Mouse (Mus musculus): ENCODE data around the gene Acsf2.

Gene Acsf2

DNA sequence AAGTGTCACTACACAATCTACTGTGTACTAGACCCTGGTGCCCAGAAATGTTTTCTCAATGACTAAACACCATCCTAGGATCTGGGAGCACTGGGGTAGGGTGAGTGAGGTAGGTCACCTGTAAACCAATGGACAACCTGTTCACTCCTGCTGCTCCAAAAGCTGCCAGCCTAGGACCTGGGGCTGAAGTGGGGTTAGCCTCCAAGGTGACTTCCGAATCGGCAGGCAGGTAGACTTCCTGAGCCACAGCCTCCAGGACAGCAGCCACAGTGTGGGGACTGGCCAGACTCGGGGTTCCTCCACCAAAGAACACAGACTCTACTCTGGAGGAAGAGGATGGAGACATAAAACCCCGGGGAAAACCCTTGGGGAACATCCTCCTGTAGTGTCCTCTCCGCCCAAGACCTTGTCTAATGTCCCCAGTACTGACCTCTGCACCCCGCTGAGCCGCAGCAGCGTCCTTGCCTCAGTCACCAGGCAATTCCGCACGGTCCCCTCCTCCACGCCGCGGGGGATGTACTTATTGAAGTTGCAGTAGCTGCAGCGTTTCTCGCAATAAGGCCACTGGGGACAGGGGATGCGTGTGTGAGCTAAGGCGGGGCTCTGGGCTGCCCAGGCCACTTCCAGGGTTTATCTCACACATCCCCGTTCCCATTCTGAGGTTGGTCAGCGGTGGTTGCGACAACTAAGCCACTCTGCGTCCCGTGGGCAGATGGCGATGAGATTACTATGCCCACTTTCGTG lies 53.5 kb downstream of the Acsf2 start:
- peak; percentile 78 for DNase-seq

DNA sequence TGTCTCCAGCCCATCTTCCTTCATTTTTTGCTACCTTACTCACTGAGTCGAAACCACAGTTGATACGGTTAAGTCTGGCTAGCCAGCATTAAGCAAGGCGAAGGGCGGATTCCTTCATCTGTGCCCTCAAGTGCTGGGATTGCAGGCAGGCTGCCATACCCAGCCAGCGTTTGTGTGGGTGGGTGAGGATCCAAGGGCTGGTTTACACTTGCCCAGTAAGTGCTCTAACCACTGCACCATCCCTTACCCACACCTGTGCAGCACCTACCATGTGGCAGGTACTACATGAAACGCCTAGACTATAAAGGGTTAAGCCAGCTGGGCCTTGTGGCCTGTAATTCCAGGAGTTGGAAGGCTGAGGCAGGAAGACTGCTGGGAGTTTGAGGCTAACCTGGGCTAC lies 54.4 kb downstream of the Acsf2 start:
- DNase-seq, result peak; percentile 58

DNA sequence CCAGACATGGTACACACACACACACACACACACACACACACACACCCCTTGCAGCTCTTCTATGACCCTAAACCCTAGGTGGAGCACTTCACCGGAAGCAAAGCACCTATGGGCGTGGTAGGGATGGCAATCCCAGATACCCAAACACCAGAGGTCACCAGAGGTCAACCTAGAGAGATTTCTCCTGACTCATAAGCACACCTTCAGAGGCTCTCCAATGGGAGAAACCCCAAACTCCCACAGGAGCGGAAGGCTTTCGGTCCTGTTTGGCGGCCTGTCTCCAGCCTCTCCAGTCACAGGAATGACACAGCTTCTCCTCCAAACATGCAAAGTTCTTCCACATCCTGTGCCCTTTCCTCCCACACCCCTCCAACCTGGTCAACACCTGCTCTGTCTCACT lies 55.3 kb downstream of the Acsf2 start:
- peak; percentile 41 for DNase-seq

DNA sequence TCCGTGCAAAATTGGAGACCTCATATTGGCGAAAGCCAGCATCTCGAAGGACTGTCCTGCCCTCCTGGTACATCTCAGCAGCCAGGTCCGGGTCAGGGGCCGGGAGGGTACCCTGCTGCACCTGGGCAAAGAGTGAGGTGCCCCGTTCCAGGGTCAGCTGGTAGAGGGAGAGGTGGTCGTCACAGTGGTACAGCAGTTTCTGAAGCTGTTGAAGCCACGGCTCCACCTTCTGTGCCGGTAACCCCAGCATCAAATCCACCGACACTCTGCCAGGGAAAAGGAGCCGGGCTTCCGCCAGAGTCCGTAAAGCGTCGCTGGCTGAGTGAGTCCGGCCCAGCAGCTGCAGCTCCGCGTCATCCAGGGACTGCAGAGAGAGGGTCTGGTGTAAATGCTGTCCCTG lies 57.2 kb downstream of the Acsf2 start:
- DNase-seq, result peak; percentile 53

DNA sequence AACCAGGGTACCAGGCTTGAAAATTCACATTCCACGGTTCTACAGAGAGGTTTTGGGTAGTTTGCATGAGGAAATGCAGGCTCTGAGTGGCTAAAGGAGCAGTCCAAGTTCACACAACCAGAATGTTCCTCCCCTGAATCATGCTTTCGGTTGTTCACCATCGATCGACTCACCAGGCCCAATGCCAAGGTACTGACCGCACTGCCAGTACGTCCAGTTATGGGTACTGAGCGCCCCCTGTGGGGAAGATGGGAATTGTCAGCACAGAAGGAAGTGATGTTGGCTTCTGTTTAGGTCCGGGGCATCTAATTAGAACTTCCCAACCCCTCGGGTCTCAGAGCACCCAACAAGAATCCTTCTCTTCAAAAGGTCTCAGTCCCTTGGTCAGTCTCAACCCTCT lies 57.7 kb downstream of the Acsf2 start:
- DNase-seq, result peak; percentile 93

DNA sequence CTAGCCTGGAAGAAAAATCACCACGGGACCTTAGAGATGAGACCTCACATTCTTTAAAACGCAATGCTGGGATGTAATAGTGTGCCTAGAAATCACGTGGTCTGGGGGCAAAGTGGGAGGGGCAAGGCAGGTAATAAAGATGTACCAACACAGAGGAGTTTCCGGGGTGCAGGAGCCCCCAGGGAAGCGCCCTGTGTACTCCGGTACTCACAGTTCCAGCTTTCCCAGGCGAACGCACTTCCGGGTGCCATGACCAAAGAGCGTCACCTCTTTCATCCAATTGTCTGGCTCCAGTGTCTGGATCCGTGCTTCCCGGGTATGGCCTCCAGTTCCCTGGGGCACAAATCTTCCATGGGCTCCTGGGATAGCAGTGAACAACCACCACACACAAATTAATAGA lies 58.3 kb downstream of the Acsf2 start:
- peak; percentile 38 for DNase-seq

DNA sequence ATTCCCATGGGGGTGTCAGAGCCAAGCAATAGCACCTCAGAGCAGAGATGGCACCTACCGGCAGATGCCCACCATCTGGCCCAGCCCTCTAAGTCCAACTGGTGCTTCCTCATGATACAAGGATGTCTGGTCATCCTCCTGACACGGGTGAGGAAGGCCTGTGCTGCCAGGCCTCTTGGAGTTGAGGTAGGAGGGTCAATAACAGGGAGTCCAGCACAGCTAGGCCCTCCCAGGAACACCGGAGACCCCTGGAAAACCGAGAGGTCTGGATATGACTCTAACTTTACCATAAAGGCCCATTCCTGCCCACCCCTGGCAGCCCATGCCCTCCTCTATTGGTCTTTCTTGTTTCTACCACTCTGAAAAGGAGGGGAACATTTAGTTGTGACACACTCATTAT lies 59.3 kb downstream of the Acsf2 start:
- DNase-seq, result no peak

DNA sequence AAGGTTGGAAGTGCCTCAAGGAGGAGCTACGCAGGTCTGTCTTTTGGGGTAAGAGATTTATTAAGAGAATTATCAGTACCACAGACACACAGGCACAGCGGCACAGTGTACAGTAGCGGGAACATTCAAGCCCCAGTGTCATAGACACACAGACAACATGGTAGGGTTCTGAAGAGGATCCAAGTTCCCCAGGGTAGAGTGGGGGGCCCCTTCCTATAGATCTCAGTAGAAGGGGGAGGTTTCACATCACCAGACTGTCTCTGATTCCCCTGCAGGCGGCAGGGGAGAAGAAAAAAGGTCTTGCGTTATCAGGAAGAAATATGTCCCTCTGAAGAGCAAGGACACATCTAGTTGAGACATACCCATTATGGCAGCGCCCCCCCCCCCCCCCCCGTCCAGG lies 61.9 kb downstream of the Acsf2 start:
- DNase-seq, result no peak

DNA sequence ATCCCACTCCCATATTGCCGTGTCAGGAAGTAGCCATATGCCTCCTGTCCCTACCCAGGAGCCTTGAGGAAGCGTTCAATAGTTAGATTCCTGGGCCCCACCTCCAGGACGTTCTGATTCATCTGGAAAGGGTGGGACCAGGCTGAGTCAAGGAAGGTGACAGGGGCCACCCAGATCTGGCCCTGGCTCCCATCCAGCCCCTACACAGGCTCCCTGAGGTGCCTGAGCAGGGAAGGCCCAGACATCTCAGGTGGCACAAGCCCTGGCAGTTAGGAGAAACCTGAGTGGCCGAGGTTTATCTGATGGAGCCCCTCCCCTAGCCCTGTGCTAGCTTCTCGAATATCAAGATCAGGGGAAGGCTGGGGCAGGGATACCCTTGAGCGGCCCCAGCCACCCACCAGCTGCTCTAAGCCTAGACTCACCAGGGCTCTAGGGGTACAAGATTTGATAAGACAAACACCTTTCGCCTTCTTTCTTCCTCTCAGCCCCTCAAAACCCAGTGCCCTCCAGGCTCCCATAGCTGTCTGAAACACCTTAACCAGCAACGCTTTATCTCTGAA lies 62.9 kb downstream of the Acsf2 start:
- DNase-seq, result no peak

DNA sequence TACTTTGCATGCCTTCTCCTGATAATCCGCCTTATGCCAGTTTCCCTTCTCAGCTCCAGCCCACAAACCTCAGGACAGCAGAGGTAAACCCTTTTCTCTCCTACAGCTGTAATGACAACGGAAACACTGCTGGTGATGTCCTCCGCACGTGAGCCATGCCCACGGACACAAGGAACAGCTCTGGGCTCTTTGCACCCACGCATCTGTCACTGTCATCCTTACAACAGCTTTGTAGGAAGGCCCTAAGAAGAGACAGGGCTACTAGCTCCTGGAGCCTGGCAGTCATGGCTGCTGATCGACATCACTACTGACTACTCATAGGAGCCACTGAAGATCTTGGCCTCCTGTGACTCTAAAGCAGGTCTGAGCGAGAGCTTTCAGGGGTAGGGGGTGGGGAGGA lies 68.5 kb downstream of the Acsf2 start:
- no peak for DNase-seq

DNA sequence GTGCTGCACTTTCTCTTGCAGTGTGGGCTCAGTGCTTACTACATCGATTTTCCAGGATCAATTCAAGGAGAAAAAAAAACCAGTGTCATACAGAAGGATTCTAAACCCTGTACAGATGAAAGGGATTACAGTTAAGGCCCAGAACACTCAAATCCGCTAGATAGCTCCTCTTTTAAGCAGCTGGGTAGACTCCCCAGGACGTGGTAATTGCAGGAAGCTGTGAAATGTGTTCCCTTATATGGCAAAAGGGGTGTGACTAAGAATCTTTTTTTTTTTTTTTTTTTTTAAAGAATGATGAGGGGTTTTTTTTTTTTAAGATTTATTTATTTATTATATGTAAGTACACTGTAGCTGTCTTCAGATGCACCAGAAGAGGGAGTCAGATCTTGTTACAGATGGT lies 72.8 kb downstream of the Acsf2 start:
- no peak for DNase-seq

DNA sequence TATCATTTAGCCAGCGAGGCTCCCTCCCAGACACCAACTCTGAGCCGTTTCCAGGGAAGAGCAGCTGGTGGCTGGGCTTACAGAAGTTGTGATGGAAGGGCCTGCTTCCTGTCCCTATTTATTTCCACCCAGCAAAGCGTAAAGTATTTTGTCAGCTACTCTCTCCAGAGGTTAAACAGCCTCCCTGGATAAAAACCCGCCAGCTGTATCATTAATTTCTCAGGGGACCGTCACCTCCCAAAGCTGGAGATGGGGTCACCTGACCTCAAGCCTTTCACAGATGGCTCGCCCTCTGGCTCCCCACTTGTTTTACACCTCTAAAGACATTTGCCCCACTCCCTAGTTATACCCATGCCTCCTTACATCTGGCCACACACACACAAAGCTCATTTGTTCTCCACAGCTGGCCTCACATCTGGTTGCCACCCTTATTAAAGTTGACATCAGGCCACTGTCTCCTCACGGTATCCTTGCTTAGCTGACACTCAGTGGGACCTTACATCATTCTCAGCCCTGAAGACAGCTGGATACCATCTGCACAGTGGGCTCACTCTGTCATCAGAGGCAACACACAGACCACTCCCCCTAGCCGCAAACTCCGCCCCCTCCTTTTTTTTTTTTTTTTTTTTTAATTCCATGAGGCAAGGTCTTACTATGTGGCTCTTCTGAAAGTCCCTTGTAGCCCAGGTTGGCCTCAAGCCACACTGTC lies 75.3 kb downstream of the Acsf2 start:
- no peak for DNase-seq

DNA sequence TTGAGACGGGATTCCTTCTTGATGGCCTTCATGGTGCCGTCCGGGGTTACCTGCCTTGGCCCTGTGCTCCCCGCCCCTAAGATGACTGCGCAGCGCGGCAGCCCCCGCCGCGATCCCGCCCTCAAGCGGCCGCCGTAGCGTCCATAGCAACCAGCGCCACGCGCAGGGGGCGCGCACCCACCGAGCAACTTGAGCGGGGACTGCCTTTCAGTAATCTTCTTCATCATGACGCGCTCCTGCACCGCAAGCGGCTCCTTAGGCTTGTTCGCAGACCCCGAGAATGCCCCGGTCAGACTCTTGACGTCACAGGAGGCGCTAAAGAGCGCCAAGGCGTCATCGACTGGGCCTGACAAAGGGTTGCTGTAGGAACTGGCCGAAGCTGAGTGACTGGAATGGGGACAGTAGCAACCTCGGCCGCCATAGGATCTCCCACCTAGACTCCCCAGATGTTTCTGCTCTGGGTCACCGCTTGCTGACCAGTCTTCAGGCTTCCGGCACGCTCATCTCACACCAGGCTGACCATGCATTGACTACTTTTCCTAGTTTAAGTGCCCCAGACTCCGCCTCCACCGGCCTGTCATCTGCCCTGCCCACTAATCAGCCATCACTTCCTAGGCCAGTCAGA lies 80.3 kb downstream of the Acsf2 start, which contains the start of gene Mycbpap:
Gene Mycbpap (minus strand): TSS at position 524 of the 625 bp plus-strand sequence.
- DNase-seq, result peak; percentile 69

DNA sequence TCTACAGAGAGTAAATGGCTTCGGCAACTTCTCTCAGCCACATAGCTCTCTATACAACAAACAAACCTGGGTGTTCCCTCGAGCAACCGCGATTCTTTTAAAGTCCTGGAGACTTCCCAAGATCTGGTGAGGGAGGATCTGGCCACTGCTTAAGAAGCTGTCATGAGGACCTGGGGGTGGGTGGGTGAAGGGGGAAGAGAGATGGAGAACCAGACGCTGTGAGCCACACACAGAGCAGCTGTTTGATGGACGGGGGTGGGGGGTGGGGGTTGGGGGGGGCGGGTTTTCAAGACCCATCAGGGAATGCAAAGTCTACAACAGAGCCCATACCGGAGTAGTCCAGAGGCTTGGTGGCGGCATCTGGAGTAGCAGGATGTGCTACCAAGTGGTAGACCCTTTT lies 88.2 kb downstream of the Acsf2 start:
- no peak for DNase-seq

DNA sequence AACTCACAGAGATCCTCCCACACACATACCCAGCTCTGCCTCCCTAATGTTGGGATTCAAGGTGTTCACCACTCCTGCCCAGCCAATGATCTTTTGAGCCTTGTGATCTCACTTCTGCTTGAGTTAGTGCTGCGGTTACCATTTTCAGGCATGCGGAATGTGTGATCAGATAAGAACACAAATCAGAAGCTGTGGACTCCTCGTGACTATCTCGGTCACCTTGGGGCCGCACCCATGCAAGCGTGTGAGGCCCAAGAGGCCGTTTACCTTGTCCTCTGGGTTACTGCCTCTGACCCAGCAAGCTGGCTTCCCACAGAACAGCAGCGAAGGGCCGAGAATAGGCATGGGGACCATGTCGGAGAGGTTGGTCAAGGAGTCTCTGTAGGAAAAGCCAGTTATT lies 92.7 kb downstream of the Acsf2 start:
- no peak for DNase-seq
